Mouse (Mus musculus) frontal cortex, postnatal 14 days (tissue): Measurements from ENCODE around the gene Aqp8.
A peak's percentile ranks its signal among the peaks of the same experiment; 100 is the strongest.

Source experiments
- DNase-seq, 2 experiments: peaks; one replicate each; pipeline ENCODE4 v3.0.0; 2022; ENCODE audit warnings: low spot score in 2 of 2

The Aqp8 gene

DNA sequence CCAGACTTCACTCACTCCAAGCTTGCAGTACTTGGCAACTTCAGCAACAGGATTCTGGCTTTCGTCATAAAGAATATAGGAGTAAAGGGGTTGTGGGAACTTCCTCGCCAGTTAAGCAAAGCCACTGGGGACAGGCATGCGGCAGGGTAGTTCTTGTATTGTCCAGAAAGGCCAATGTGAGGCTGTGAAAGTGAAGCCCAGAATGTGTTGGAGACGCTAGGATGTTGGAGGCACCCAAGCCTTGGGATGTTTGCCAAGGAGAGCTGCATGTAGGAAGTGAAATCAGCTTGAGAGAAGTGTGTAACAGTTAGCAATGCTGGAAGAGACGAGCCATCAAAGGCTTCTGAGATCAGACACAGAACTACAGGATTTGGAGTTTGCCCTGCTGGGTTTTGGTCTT, 25.6 kb downstream of the Aqp8 start:
- DNase-seq = peak in 1 of 2 experiments; percentile 14

DNA sequence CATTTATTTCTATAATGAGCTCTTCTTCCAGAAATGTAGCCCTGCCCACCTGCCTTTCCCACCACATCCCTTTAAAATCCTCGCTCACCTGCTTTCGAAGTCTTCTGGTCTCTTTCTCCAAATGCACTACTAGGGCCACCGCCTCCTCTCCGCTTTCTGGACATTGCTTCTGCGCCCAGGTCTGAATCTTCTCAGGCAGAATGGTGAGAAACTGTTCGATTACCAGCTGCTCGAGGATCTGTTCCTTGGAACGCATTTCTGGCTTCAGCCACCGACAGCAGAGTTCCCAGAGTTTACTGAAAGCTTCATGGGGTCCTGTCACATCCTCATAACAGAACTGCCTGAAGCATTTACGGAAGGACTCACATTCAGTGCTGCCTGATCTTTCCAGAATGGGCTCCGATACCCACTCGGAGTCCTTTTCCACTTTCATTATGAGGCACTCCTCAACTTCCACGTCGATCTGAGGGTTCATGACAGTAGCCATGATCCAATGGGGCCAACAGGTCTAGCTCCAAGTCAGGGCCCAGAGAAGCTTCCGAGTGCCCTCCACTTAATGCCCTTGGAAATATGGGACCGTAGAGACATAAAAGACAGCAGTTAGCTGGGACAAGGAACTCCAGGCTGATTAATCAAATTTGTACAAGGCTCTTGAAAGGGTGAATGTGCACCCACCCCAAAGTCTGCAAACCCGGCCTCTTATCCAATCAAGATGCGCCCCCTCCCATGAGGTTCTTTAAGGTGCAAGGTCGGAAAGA, 37.6 kb downstream of the Aqp8 start:
- DNase-seq = peak; percentile 10 to 14

DNA sequence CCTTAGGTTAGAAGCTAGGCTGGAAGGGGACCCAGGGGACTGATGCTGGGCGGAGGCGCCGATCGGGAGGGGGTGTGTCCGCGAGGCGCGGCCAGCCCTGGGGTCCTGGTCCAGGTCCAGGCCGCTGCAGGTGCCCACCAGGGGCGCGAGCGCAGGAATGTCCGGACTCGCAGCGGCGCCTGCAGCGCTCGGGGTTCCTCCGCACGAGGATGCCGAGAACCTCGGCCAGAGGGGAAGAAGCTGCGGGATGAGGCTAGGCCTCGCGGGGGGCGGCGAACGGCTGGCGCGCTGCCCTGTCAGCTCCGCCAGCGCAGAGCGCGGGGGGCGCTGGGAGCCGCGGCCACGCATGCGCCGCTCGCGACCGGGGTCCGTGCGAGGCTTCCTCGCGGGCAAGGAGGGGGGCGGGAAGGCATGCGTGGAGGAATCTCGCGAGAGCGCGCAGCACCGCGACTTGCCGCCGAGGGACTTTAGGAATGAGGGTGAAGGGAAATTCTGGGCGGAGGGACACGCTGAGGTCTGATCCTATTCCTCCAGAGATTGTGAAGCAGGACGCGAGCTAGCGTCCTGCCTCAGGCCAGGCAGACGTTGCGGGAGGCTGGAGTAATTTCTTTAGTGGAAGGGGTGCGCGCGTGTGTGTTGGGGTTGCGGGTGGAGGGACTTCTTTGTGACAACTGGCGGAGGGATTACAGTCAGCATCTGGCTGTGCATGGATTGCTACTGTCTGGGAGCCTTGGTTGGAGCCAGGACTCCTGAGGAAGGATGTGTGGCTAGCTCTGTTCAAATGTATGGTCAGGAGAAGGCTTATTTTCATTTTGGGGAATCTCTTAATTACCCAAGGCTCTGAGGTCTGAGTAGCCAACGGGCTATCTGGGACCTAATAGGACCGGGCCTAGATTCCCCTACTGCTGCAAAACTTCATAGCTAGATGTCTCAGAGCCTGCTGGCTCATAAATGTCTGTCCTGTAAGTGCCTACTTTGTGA, 38.4 kb downstream of the Aqp8 start, which contains the start of gene Zkscan2:
Zkscan2 (minus strand) TSS at position 211 of the 981 bp plus-strand sequence.
- peak; percentile 91 to 92 for DNase-seq

DNA sequence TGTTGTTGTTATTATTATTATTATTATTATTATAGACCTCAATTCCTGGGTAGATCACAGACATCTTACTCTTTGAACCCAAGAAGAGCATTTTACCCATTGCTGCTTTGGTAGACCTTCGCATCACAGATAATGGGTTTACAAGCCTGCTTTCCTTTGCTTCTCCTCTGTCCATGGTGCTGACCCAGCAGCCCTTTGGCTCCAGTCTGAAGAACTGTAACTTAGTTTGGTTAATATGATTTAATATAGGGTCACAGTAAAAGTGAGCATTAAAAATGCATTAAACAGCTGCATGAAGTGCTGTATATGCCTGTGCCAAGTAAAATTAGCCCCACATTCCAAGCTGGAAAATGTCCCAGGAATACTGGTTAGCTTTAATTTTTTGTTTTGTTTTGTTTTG, 41.3 kb downstream of the Aqp8 start:
- no peak for DNase-seq

DNA sequence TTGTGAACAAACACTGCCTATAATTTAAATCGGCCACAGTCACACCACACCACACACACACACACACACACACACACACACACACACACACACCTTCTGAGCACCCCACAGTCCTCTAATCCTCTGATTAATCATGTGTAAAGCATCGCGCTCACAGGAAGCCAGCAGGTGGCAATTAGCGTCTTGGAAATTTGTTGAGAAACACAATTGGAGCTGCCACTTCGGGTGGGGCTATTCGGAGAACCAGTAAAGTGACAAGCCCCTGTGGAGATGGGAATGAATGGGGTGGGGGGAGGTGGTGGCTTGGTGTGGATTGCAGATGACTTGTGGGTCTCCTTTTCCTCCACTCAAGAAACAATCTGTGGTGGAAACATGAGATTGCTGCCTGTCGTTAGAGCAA, 45.9 kb downstream of the Aqp8 start:
- DNase-seq = no peak
